Mouse (Mus musculus) liver, adult 2 months (tissue): ENCODE measurements around the gene Xntrpc.

Experiments used
- CTCF ChIP-seq: fragments of 200-500 bp; IDR thresholded peaks from 2 replicates; pipeline ENCODE4 v1.5.1; 2011; ENCODE audit warnings: low read depth, low read length, control low read depth
- POLR2A ChIP-seq: fragments of 200-500 bp; IDR thresholded peaks from 2 replicates; pipeline ENCODE4 v1.6.1; 2011; ENCODE audit warnings: low read length, control low read depth; ENCODE audit not compliant: insufficient read depth; ENCODE audit errors: extremely low read depth

GRCm38 (mm10) chr7:102137464-102137863 is 72.0 kb downstream of the Xntrpc start:
- peak; percentile 48; the same call in 1 of the 2 replicates for TF ChIP-seq CTCF
- TF ChIP-seq POLR2A: no peak
